Mouse (Mus musculus) forebrain, postnatal 0 days (tissue): ENCODE measurements at regions not wholly inside any gene's neighbourhood (a gene's known extent, or its start where the extent isn't known, plus 50 kb on each side); places are given as distances from the start of the nearest gene placed in this dataset.

Experiments
- ATAC-seq: fragments of 200-750 bp; cut with Nextera tagmentation; 2 replicates; pipeline ENCODE4 v1.8.0; 2017; ENCODE audit warnings: mild to moderate bottlenecking, moderate library complexity
- DNase-seq: peaks from one replicate; pipeline ENCODE4 v3.0.0-alpha.2; 2015
- H3K27ac ChIP-seq: fragments of 300-500 bp; sonication (generic); 2 replicates; pipeline ENCODE4 v1.5.1; 2014; ENCODE audit warnings: low read depth, mild to moderate bottlenecking, antibody characterized with exemption, low read length, moderate library complexity, mixed read lengths
- H3K27me3 ChIP-seq: fragments of 300-500 bp; sonication (generic); 2 replicates; pipeline ENCODE4 v1.6.1; 2014; ENCODE audit warnings: mild to moderate bottlenecking, low read length, mixed read lengths; ENCODE audit not compliant: insufficient read depth
- H3K36me3 ChIP-seq: fragments of 300-500 bp; sonication (generic); 2 replicates; pipeline ENCODE4 v1.6.1; 2014; ENCODE audit warnings: mild to moderate bottlenecking, moderate library complexity; ENCODE audit not compliant: insufficient read depth
- H3K4me1 ChIP-seq: fragments of 300-500 bp; sonication (generic); 2 replicates; pipeline ENCODE4 v1.6.1; 2014; ENCODE audit warnings: antibody characterized with exemption; ENCODE audit not compliant: insufficient read depth
- H3K4me2 ChIP-seq: fragments of 300-500 bp; sonication (generic); 2 replicates; pipeline ENCODE4 v1.6.1; 2014; ENCODE audit warnings: low read depth, mild to moderate bottlenecking, moderate library complexity
- H3K4me3 ChIP-seq: fragments of 300-500 bp; sonication (generic); 2 replicates; pipeline ENCODE4 v1.5.1; 2014; ENCODE audit warnings: low read depth, low read length, mixed read lengths
- H3K9ac ChIP-seq: fragments of 300-500 bp; sonication (generic); 2 replicates; pipeline ENCODE4 v1.6.1; 2014; ENCODE audit warnings: mild to moderate bottlenecking
- H3K9me3 ChIP-seq: fragments of 300-500 bp; sonication (generic); 2 replicates; pipeline ENCODE4 v1.6.1; 2016; ENCODE audit warnings: low read length
- CTCF ChIP-seq: sonication (generic); IDR thresholded peaks from 2 replicates; pipeline ENCODE4 v1.5.1; 2016; ENCODE audit warnings: antibody characterized with exemption, control low read depth, low read depth
- WGBS: fragments of 180-500 bp; shearing (Covaris S2); extraction: QIAGEN DNeasy Blood & Tissue Kit; methylation state at CpG from one replicate; pipeline ENCODE4 v1.1.7; 2014; 5-methylcytosine and 5-hydroxymethylcytosine counted together

- TF ChIP-seq CTCF: no peak
These were observed 351.4 kb downstream of the Pdgfc start for GRCm38 (mm10) chr3:81387634-81388033.

GRCm38 (mm10) chr3:81397212-81397611, 361.0 kb downstream of the Pdgfc start:
- H3K27me3 ChIP-seq: no peaks in the 10 kb centered on the region
- no peak for ATAC-seq
- H3K4me1 ChIP-seq: no peaks in the 10 kb centered on the region
- no peaks in the 10 kb centered on the region for H3K9me3 ChIP-seq
- no peak overlapping the region for H3K4me3 ChIP-seq
- H3K36me3 ChIP-seq: no peaks in the 10 kb centered on the region
- DNase-seq: no peak
- TF ChIP-seq CTCF: no peak
- no peak overlapping the region for H3K4me2 ChIP-seq
- WGBS: 90% methylated on average over 1 of the region's 1 CpGs
- no peak overlapping the region for H3K9ac ChIP-seq
- H3K27ac ChIP-seq: no peak overlapping the region

More at GRCm38 (mm10) chr3:81387634-81388033, 351.4 kb downstream of the Pdgfc start:
- WGBS: 80% methylated on average over 4 of the region's 4 CpGs
- no peaks in the 10 kb centered on the region for H3K9me3 ChIP-seq
- no peak for ATAC-seq
- no peak overlapping the region for H3K4me2 ChIP-seq
- H3K36me3 ChIP-seq: no peaks in the 10 kb centered on the region
- H3K4me1 ChIP-seq: no peaks in the 10 kb centered on the region
- H3K4me3 ChIP-seq: no peak overlapping the region
- H3K27me3 ChIP-seq: no peaks in the 10 kb centered on the region
- H3K27ac ChIP-seq: no peak overlapping the region
- no peak for DNase-seq
- no peak overlapping the region for H3K9ac ChIP-seq

GRCm38 (mm10) chr3:81401028-81401427, 364.8 kb downstream of the Pdgfc start:
- H3K9ac ChIP-seq: no peak overlapping the region
- no peaks in the 10 kb centered on the region for H3K4me1 ChIP-seq
- no peaks in the 10 kb centered on the region for H3K27me3 ChIP-seq
- no peak overlapping the region for H3K4me2 ChIP-seq
- WGBS: 100% methylated on average over 1 of the region's 1 CpGs
- no peaks in the 10 kb centered on the region for H3K36me3 ChIP-seq
- no peak for TF ChIP-seq CTCF
- no peak overlapping the region for H3K4me3 ChIP-seq
- H3K9me3 ChIP-seq: no peaks in the 10 kb centered on the region
- DNase-seq (no peak), ATAC-seq (no peak)
- no peak overlapping the region for H3K27ac ChIP-seq

GRCm38 (mm10) chr3:81408914-81409313, 372.7 kb downstream of the Pdgfc start:
- no peaks in the 10 kb centered on the region for H3K27me3 ChIP-seq
- no peak overlapping the region for H3K4me2 ChIP-seq
- no peak for TF ChIP-seq CTCF
- H3K9ac ChIP-seq: no peak overlapping the region
- no peaks in the 10 kb centered on the region for H3K4me1 ChIP-seq
- DNase-seq (no peak), ATAC-seq (no peak)
- WGBS: 23% methylated on average over 1 of the region's 1 CpGs
- H3K36me3 ChIP-seq: no peaks in the 10 kb centered on the region
- no peak overlapping the region for H3K27ac ChIP-seq
- no peaks in the 10 kb centered on the region for H3K9me3 ChIP-seq
- no peak overlapping the region for H3K4me3 ChIP-seq

GRCm38 (mm10) chr3:81421875-81422274, 385.7 kb downstream of the Pdgfc start:
- no peak for ATAC-seq

GRCm38 (mm10) chr3:81426765-81427164, 390.5 kb downstream of the Pdgfc start:
- ATAC-seq (no peak), DNase-seq (no peak)
- no peak overlapping the region for H3K9ac ChIP-seq
- no peak overlapping the region for H3K4me3 ChIP-seq
- no peaks in the 10 kb centered on the region for H3K4me1 ChIP-seq
- no peaks in the 10 kb centered on the region for H3K9me3 ChIP-seq
- H3K36me3 ChIP-seq: no peaks in the 10 kb centered on the region
- no peak for TF ChIP-seq CTCF
- H3K27ac ChIP-seq: no peak overlapping the region
- WGBS: 35% methylated on average over 2 of the region's 2 CpGs
- no peaks in the 10 kb centered on the region for H3K27me3 ChIP-seq
- H3K4me2 ChIP-seq: no peak overlapping the region

More at GRCm38 (mm10) chr3:81421875-81422274, 385.7 kb downstream of the Pdgfc start:
- Histone ChIP-seq H3K4me2 (no peak overlapping the region), H3K27ac (no peak overlapping the region), H3K4me3 (no peak overlapping the region), H3K9me3 (no peaks in the 10 kb centered on the region), H3K27me3 (no peaks in the 10 kb centered on the region), H3K36me3 (no peaks in the 10 kb centered on the region), H3K9ac (no peak overlapping the region), H3K4me1 (no peaks in the 10 kb centered on the region)
- WGBS: 77% methylated on average over 1 of the region's 1 CpGs
- no peak for DNase-seq
- no peak for TF ChIP-seq CTCF
